Mouse (Mus musculus) small intestine, adult 2 months (tissue): ENCODE measurements around the gene Il34.

ENCODE experiments used
- CTCF ChIP-seq: fragments of 200-500 bp; IDR thresholded peaks from 2 replicates; pipeline ENCODE4 v1.5.1; 2012; ENCODE audit warnings: low read depth, mild to moderate bottlenecking, control low read depth, inconsistent platforms, low read length, moderate library complexity, mixed read lengths; ENCODE audit not compliant: insufficient replicate concordance, insufficient read length; ENCODE audit errors: extremely low read depth
- POLR2A ChIP-seq: fragments of 200-500 bp; IDR thresholded peaks from 2 replicates; pipeline ENCODE4 v1.6.1; 2012; ENCODE audit warnings: low read depth, mild to moderate bottlenecking, control low read depth, inconsistent platforms, low read length, moderate library complexity

DNA sequence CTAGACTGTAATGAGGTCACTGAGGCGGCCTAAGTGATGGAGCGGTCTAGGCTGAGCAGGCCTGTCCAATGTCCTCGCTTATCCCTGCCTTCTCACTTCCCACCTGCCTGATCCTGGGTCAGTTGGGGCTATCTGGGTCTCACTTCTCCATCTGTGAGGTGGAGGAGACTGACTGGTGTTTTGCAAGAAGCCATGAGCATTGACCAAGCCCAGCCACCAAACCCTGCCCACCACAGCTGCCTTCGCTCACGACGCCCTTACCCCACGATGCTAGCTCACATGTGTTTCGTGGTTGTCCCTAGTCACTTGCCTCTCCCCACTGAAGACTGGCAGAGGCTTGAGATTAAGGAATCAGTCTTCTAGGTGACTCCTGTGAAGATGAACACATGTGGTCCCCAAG is 8.6 kb downstream of the Il34 start:
- no peak for TF ChIP-seq POLR2A
- no peak for TF ChIP-seq CTCF
